Mouse (Mus musculus): Measurements from ENCODE around the gene Gm2a.
"Not testable (repeated sequence)": the region's sequence is repeated elsewhere in the genome, so short reads cannot be mapped to it uniquely, and the experiment has no call there.

Gm2a gene

DNA sequence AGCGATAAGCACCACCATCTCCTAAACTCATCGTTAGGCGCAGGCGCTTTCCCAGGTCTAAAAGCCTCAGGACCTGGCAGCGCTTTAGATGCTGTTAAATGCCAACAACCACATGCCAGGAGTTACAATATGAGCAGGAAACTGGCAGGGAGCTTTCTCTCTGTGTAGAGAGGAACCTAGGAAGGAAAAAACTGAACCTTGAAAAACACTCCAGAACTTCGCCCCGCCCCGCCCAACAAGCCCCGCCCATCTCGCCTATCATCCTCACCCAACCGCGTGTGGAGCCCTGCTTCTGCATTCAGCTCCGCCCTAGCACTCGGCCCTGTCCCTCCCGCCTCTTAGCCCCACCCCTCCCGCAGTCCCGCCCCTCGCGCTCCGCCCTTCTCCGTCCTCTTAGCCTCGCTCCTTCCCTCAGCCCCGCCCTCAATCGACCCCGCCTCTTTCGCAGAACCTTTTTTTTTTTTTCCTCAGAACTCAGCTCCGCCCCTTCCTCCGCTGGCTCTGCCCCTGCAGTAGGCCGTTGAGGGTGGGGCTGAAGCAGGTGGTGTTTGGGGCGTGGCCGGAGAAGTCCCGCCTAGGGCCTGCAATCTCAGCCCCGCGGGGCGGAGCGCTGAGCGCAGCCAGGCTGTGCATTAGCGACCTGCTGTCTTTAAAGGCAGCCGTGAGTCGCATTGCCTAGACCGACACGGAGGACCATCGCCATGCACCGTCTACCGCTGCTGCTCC is at the start of gene Gm2a:
Gm2a (plus strand) TSS at position 653 of the 726 bp plus-strand sequence.
- peak; percentile 96 to 97 for DNase-seq (ENCODE audit: low spot score in 2 of 2)

DNA sequence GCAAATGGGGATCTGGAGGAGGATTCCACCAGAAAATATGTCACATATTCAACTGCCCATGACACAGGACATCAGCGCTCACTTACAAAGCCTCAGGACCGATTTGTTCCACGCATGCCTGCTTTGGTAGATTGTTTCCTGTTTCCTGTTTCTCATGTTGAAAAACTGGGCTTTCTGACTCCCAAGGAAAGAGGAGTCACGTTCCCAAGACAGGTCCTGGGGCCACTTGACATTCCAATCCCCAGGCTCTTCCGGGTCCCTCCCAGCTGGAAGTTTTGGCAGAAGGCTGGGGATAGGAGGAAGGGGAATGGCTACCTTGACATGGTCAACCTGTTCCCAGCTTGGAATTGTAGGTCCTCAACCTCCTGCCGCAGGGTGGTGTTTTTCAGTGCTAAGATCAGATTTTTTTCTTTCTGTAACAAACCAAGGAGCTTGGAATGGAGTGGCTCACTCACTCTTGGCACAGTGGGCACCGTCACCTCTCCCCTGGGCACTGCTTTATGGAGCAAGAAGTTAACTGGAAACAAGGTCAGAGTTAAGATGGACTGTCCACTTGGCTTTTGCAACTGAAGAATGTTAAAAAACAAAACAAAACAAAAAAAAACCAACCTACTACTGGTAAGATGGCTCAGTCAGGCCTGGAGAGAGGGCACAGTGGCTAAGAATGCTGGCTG is 46.9 kb upstream of the Gm2a start:
- DNase-seq (ENCODE audit: low spot score in 2 of 2) = no peak

DNA sequence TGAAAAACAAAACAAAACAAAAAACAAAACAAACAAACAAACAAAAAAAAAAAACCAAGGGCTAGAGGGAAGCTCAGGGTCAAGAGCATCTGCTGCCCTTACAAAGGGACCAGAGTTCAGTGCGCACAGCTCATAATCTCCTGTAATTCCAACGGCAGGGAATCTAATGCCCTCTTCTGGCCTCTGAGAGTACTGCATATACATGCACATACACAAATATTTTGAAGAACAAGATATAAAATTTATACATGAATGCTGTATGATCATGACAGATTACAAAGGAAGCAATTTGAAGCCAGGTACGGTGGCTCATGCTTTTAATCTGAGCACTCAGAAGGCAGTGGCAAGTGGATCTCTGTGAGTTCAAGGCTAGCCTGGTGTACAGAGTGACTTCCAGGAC is 40.4 kb upstream of the Gm2a start:
- DNase-seq (ENCODE audit: low spot score in 2 of 2) = no peak

DNA sequence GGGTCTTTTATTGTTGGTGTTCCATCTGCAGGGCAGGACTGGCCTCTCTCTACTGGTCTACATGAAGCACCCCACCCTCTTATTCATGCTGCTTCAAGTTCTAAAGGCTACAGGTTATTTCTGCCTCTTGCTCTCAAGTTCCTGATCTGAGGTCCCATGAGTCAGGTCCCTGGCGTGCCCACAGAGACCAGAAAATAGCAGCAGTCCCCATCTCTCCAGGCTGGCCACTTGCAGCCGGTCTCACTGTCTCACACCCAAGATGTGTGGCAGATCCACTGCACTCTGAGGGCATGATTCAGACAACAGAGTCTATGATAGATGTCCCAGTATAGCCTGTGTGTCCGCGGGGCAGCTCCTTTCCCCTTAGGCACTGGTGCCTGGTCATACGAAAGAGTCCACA is 37.1 kb upstream of the Gm2a start:
- no peak for DNase-seq (ENCODE audit: low spot score in 2 of 2)

DNA sequence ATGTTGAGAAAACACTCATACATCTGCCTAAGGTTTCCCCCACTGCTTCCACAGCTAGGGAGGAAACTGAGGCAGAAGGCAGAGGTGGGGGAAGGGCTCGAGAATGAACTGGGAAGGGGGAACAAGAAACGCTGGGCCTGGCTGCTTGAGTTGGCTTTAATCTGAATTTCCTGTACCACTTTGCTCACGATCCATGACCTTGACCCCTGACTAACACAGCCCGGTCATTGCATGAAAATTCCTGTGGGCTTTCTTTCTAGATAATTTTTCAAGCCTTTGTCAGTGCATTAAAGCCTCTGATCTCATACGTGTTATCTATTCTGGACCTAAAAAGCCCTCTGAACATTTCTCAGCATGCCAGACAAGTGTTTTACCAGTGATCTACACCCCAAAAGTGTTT is 35.1 kb upstream of the Gm2a start:
- no peak for DNase-seq (ENCODE audit: low spot score in 2 of 2)

DNA sequence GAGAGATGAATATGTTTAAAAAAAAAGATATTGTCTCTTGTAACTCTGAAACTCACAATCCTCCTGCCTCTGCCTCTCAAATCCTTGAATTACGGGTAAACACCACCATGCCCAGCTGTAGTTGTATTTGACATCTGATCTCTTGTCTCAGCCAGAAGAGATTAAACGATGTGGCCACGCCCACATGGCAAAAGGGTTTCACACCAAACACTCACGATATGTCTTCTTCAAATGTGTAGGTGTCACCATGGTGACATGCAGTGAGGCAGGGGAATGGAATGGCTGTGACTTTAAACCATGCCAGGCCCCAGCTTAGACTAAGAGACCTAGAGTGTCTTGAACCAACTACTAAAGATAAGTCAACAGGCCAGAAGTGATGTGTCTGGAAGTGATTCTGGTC is 31.0 kb upstream of the Gm2a start:
- no peak for DNase-seq (ENCODE audit: low spot score in 2 of 2)

DNA sequence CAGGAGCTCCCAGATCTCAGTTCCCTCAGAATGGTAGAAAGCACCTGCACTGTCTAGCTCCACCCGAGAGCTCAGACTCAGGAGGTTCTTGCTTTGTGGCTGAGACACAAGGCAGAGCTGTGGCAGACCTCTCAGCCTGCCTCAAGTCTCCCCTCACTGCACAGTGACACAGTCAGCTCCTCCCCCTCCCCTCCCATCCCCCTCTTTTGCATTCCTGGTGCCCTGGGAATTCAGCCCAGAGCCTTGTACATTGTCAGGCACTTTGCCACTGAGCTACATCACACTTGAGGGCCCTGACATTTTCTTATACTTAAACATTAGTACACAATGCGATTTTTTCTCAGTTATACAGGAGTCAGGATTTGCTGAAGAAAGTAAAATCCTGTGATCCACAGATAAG is 28.9 kb upstream of the Gm2a start:
- DNase-seq (ENCODE audit: low spot score in 2 of 2) = no peak

DNA sequence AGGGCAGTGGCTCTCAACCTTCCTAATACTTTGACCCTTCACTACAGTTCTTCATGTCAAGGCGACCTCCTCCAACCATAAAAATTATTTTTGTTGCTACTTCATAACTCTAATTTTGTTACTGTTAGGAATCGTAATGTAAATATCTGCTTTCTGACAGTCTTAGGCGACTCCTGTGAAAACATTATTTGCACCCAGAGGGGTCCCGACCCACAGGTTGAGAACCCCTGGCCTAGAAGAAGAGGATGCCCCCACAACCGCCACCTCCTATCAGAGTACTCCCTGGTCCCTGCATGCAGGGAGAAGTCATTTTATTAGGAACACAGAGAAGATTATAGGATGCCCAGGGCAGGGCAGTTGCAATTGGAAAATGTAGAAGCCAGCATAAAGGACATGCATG is 26.6 kb upstream of the Gm2a start:
- no peak for DNase-seq (ENCODE audit: low spot score in 2 of 2)

DNA sequence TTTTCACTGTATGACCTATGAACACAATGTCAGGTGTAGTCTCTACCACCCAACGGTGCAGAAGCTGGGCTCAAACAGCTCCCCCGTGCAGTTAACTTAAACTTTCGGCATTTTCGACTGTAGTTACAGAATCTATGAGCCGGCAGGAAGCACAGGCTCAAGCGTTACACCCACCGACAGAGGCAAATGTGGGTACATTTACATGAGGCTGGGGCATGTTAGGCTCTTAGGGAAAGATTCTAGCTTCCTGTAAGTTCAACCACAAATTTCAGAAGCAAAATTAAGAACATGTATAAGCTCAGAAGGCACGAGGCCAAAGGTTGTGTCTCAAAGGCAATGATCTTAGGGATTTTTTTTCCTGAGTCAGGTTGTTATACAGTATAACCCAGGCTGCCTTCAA is 25.4 kb upstream of the Gm2a start:
- DNase-seq (ENCODE audit: low spot score in 2 of 2) = no peak

DNA sequence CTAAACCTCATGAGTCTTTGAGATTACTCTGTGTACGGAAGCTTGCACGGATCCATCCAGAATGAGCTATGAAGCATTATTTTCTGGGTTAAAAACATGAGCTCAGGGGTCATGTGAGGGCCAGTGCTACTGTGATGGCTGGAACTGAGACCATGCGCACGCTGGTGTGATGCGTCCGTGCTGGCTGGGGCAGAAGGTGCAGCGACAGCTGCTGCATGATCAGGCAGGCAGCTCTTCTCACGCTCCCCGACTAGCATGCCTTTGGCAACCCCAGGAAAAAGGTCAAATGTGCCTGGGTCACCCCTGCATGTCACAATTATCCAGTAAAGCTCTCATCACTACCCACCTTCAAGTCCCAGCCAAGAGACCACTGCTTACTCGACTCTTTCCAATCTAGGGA is 24.7 kb upstream of the Gm2a start:
- no peak for DNase-seq (ENCODE audit: low spot score in 2 of 2)

DNA sequence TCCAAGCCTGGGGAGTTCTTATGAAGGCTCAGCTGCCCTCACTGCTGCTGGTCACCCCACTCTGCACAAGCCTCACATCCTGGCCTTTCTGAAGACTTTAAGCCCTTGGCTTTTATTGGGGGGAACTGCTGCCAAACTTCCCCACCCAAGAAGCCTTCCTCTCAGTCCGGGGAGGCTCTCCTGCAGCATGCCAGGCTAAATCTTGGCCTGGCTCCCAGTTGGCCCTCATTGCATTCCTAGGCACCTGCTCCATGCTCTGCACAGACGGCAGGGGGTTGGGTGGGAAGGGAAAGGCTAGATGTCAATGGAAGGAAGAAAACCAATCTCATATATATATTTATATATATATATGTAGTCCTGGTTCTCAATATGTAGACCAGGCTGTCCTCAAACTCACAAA is 22.3 kb upstream of the Gm2a start:
- peak; percentile 37 to 56 for DNase-seq (ENCODE audit: low spot score in 2 of 2)

DNA sequence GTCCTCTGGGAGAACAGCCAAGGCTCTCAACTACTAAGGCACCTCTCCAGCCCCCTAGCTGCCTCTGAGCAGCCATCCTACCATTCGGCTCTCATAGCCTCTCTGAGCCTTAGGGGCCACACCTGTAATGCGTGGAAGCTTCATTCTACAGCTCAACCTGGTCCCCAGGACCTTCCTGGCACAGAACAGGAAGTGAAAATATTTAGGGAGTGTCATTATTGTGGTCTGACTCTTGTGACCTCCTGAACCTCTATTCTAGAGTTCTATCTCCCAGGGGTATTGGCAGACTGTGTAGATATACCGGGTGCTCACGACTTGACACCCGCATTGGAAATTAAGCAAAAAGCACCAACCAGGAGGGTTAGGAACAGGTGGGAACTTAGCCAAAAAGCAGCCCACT is 21.7 kb upstream of the Gm2a start:
- DNase-seq (ENCODE audit: low spot score in 2 of 2) = no peak

DNA sequence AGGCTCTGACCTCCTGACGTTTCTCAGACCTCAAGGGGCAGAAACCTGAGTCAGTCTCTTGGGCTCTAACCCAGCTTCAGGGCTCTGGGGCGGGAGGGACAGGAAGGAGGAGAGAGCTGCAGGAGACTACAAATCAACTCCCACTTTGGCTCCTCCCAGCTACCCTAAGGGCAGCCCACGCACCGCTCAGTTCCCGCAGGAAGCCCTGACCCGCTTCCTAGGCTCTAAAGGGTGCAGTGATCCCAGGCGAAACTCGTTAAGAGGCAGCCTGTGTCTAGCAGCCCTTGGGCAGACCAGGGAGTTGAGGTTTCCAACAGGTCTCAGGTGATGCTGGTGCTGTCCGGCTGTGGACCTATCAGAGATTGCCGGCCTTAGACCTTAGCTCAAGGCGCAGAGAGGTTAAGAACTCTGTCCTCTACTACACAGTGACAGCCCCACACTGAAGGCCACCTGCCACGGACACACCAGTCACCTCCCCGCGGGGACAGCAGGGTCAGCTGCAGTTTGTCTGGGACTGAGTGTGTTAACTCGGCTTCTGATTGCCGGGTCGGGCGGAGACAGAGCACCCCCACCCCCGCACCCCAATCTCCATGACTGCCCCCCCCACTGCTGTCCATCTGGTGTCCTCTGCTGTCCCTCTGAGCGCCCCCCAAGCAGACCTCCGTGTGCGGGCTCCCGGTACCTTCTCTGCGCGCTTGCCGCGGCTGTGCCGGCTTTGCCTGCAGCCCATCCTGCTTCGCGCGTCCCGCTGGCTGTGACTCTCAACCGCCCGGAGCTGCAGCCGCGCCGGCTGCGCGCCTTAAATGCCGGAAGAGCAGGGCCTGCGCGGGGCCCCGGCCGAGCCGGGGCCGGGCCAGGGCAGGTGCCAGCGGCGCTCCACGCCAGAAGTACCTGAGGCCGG is 20.3 kb upstream of the Gm2a start, which contains the start of gene Ccdc69:
Ccdc69 (minus strand) TSS at position 801 of the 901 bp plus-strand sequence.
- DNase-seq (ENCODE audit: low spot score in 2 of 2) = peak; percentile 39 to 58

DNA sequence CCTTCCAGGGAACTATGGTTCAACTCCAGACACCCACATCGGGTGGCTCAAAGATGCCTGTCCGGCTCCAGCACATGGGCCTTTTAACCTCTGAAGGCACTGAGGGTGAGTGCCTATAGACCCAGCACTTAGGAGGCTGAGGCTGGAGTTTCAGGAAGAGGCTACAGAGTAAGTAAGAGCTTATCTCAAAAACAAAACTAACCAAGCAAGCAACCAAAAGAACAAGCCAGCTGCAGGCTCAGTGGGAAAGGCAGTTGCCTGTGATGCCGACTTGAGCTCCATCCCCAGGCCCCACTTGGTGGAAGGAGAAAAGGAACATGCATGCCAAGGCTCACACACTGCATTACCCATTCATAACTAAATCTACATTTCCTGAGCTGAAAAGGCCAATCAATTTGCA is 19.4 kb upstream of the Gm2a start:
- no peak for DNase-seq (ENCODE audit: low spot score in 2 of 2)

DNA sequence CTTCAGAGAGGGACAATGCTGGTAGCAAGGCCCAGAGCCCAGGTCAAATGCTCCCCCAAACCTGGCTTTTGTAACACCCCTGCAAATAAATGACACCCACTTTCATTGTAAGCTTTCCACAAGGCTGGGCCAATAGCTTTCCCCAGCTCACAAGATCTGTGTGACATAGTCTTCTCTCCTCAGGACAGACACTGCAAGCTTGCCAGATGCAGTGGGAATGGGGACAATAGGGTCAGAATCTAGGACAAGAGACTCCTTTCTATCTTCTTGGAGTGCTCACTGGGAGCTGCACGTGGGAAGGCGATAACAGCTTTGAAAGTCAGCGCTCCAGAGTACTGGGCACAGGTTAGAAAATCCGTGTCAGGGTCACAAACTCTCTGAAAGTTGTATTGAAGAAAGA is 18.7 kb upstream of the Gm2a start:
- DNase-seq (ENCODE audit: low spot score in 2 of 2) = no peak

DNA sequence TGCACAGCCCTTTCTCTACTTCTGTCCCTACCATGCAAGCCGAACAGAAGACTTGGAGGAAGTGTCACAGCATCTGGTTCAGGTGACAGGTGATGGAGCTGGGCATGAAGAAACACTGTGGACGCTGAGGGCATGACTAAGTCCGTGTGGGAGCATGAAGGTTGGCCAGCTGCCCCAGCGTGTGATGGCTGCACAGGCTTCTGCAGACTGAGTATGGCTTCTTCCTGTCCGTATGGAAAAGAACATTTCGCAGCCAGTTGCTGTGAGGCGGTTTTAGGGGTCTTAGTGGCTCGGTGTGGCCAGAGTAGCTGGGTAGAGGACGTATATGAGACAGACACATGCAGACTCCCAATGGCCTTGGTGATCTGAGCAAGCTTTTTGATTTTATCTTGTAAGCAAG is 16.7 kb upstream of the Gm2a start:
- DNase-seq (ENCODE audit: low spot score in 2 of 2) = no peak

DNA sequence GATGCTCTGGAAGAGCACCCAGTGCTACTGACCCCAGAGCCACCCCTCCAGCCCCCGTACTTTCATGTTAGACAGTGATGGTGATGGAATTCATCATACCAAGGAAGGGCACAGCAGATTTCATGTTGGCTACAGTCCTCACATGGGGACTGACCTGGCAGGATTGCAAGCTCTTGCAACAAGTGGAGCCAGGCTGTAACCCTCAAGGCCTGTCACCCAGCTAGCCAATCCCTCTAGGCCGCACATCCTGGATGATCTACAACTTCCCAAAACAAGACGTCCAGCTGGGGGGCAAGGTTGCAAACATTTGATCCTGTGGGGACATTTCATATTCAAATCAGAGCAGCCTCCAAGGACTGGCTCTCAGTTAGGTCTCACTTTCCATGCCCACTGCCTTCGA is 13.3 kb upstream of the Gm2a start:
- no peak for DNase-seq (ENCODE audit: low spot score in 2 of 2)

DNA sequence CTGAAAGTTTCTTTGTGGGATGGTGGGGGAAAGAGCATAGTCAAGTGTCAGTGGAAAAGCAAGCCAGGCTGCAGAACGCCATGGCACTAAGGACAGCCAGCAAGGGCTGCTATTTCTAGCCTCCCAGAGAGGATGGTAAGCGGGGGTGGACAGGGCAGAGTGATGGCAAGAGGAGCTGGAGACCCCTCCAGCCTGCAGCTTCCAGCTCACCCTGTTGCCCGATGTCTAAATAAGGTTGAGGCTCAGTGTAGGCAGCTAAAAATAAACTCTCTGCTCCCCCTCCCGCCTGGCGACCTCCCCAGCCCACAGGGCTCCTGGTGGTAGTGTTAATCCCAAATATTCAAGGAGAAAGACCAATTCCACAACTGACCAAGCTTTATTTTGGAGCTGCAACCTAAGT is 12.5 kb upstream of the Gm2a start:
- no peak for DNase-seq (ENCODE audit: low spot score in 2 of 2)

DNA sequence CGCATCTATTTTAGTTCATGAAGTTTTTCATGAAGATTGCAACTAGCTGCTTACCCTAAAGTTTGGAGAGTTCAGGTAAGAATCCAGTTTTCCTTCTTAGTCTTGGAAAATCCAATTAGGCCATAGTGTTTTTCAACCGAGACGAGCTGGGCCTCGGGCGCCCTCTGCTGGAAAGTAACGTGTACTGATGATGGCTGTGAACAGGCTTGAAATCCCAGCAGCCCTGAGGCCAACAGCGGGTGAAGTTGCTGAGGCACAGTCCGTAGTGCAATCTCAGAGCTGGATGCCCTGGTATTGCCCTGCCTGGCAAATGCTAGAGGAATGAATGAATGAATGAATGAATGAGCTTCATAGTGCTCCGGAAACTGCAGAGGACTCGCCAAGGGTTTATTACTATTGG is 10.9 kb upstream of the Gm2a start:
- DNase-seq (ENCODE audit: low spot score in 2 of 2) = peak; percentile 70 to 83

DNA sequence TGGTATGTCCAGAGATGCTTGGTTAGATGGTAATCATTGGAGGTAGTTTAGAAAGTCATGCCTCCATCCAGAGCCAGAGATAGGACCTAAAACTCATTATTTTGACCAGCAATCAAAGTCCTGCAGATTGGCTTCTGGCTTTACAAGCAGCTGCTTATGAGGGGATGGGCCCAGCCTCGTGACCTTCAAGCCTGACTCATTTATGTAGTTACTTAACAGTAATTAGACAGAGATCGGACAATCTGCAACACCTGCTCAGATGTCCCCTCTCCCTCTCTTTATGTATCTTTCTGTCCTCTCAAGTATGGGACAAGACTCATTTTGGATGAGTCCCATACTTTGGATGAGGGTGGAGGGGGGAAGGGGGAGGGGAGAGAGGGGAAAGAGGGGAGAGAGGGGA is 8.0 kb upstream of the Gm2a start:
- DNase-seq (ENCODE audit: low spot score in 2 of 2) = no peak

DNA sequence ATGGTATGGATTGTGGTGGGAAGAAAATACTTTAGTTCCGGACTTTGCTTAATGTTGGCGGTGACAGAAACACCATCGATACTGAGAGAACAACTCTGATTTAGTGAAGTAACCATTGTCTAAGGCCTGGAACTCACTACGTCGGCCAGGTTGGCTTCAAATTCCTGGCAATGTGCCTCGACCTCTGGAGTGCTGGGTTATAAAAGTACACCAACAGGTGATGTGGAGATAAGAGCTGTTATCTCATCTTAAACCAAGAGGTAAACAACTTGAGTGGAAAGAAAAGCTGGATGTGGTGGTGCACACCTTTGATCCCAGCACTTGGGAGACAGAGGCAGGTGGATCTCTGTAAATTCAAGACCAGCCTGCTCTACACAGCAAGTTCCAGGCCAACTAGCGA is 4.8 kb upstream of the Gm2a start:
- DNase-seq (ENCODE audit: low spot score in 2 of 2) = no peak

DNA sequence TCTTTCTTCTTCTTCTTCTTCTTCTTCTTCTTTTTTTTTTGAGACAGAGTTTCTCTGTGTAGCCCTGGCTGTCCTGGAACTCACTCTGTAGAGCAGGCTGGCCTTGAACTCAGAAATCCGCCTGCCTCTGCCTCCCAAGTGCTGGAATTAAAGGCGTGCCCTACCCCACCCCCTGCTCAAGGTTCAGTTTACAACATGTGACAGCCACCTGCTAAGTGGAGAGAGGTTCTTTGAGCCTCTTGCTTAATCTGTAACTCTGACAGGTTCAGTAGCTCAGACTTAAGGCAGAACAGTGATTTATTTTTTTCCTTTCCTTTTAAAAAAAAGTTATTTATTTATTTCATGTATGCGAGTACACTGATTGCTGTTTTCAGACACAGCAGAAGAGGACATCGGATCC is 1.6 kb upstream of the Gm2a start:
- DNase-seq (ENCODE audit: low spot score in 2 of 2) = not testable (repeated sequence)

All from right cerebral cortex, postnatal 10 days (tissue).